Mouse (Mus musculus): ENCODE measurements around the gene Tas2r105. TPM values are rescaled to one million over a fixed set of nuclear protein-coding genes. Genes with fewer than 3 reads are reported as not detected.

The Tas2r105 gene
- total RNA-seq (2015; ENCODE audit: low replicate concordance) (not detected in 2 replicates), total RNA-seq (2017; ENCODE audit: low replicate concordance) (not detected in 2 replicates)

DNA sequence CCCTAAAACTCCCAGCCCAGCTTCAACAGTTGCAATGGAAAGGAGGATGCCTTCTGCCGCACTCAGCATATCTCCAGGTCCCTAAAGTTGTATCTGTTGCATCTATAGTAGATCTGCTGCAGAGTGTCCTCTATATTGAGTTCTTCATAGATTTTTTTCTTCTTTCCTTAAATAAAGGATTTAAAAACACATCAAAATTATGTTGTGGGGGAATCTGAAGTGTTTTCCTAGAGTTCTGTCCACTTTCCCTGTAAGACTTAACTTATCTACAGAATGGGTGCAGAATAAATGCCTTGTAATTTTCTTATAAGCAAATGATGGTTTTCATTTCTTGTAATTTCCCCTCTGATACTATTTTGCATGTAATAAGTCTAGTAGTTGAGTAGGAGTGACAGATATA lies at the start of gene Tas2r105:
Gene Tas2r105 (minus strand): TSS at position 101 of the 400 bp plus-strand sequence.
- no peak for ATAC-seq (replicated peaks; ENCODE audit: low FRiP score, poor library complexity, severe bottlenecking)

DNA sequence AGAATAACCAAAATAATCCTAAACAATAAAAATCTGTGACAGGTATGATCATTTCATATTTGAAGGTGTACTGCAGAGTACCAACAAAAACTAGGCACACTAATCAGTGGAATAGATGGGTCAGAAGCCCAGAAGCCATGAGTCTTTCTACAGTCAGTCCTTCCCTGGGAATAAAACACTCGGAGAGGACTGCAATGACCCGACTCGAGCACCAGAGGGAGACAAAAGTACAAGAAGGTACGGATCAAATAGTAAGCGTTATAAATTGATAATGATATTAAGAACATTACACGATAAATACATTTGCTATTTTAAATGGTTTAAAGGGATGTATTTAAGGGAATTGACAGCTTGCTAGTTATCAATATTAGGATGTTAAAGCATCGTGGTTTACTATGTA lies 25.5 kb upstream of the Tas2r105 start:
- ATAC-seq (replicated peaks; ENCODE audit: low FRiP score, poor library complexity, severe bottlenecking) = no peak

DNA sequence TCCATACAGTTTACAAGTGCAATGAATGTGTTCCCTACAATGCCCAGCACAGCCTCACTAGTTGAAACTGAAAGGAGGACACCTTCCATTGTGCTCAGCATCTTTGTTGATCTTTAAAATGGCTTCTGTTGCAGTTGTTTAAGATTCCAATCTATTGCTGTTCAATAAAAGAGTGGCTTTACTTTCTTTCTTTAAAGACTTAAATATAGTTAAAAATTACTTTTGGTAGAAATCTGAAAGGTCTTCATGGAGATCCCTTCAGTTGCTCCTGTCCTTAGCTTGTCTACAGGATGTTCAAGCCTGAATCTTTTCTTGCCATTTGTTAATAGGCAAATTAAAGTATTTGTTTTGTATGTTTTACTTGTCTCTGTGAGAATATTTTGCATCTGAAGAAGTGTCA lies 2.7 kb upstream of the Tas2r105 start, which contains the start of gene Tas2r114:
Gene Tas2r114 (minus strand): TSS at position 101 of the 400 bp plus-strand sequence.
- ATAC-seq (replicated peaks; ENCODE audit: low FRiP score, poor library complexity, severe bottlenecking) = no peak

DNA sequence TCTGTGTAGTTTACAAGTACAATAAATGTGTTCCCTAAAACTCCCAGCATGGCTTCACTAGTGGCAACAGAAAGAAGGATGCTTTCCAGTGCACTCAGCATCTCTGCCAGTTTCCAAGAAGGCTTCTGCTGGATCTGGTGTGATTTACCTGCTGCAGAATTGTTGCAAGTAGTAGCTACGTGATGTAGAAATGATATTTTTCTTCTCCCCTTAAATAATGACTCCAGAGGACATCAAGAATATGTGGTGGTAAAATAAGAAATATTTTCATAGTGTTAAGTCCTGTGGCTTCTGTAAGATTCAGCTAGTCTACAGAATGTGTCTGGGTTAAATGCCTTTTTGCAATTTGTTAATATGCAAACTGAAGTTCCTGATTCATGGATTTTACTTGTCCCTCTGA lies 1.7 kb downstream of the Tas2r105 start, which contains the start of gene Tas2r104:
Gene Tas2r104 (minus strand): TSS at position 101 of the 400 bp plus-strand sequence.
- ATAC-seq (replicated peaks; ENCODE audit: low FRiP score, poor library complexity, severe bottlenecking) = no peak

DNA sequence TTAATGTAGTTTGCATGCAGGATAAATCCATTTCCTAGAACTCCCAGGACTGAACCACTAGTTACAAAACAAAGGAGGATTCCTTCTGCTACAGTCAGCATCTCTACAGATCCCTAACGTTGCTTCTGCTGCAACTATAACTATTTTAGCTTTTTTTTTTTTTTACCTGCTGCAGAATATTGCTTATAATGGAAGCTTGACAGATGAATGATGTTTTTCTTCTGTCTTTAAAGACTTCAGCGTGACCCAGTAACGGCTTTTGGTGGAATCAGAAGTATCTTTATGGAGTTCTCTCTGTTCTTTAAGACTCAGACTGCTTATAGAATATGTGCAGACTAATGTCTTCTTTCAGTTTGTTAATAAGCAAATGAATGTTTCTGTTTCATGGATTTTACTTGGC lies 8.5 kb downstream of the Tas2r105 start, which contains the start of gene Tas2r106:
Gene Tas2r106 (minus strand): TSS at position 101 of the 400 bp plus-strand sequence.
- ATAC-seq (replicated peaks; ENCODE audit: low FRiP score, poor library complexity, severe bottlenecking) = no peak

DNA sequence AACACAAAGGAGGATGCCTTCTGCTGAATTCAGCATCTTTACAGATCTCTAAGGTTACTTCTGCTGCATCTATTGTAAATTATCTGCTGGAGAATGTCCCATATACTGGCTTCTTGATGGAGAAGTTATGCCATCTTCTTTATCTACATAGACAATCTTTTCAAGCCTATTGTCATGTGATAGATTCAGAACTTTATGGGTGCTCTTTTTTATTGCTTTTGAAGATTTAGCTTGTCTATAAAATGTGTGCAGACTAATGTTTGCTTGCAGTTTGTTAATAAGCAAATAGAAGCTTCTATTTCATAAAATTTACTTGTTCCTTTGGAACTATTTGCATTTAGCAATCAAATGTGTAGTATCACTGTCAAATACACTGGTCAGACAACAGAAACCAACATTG lies 27.2 kb downstream of the Tas2r105 start, which contains the start of gene Tas2r107:
Gene Tas2r107 (minus strand): TSS at position 101 of the 400 bp plus-strand sequence.
- ATAC-seq (replicated peaks; ENCODE audit: low FRiP score, poor library complexity, severe bottlenecking) = no peak

Other genes starting within 250 kb of the Tas2r105 start
- not detected in 2 replicates for gene 5430401F13Rik, start 201.1 kb downstream of the Tas2r105 start, total RNA-seq (2015; ENCODE audit: low replicate concordance)
- not detected in 2 replicates for gene 5430401F13Rik, start 201.1 kb downstream of the Tas2r105 start, total RNA-seq (2017; ENCODE audit: low replicate concordance)
- gene Gm6619, start 201.1 kb downstream of the Tas2r105 start, total RNA-seq (2015; ENCODE audit: low replicate concordance) = not detected in 2 replicates
- gene Gm6619, start 201.1 kb downstream of the Tas2r105 start, total RNA-seq (2017; ENCODE audit: low replicate concordance) = not detected in 2 replicates
- gene Tas2r130, start 56.6 kb downstream of the Tas2r105 start, total RNA-seq (2015; ENCODE audit: low replicate concordance) = not detected in 2 replicates
- gene Tas2r130, start 56.6 kb downstream of the Tas2r105 start, total RNA-seq (2017; ENCODE audit: low replicate concordance) = not detected in 2 replicates
- not detected in 2 replicates for gene Tas2r107, start 27.3 kb downstream of the Tas2r105 start, total RNA-seq (2015; ENCODE audit: low replicate concordance)
- gene Tas2r107, start 27.3 kb downstream of the Tas2r105 start, total RNA-seq (2017; ENCODE audit: low replicate concordance) = not detected in 2 replicates
- not detected in 2 replicates for gene Tas2r106, start 8.6 kb downstream of the Tas2r105 start, total RNA-seq (2015; ENCODE audit: low replicate concordance)
- gene Tas2r106, start 8.6 kb downstream of the Tas2r105 start, total RNA-seq (2017; ENCODE audit: low replicate concordance) = not detected in 2 replicates
- gene Tas2r104, start 1.8 kb downstream of the Tas2r105 start, total RNA-seq (2015; ENCODE audit: low replicate concordance) = not detected in 2 replicates
- gene Tas2r104, start 1.8 kb downstream of the Tas2r105 start, total RNA-seq (2017; ENCODE audit: low replicate concordance) = not detected in 2 replicates
- not detected in 2 replicates for gene Tas2r114, start 2.6 kb upstream of the Tas2r105 start, total RNA-seq (2015; ENCODE audit: low replicate concordance)
- gene Tas2r114, start 2.6 kb upstream of the Tas2r105 start, total RNA-seq (2017; ENCODE audit: low replicate concordance) = not detected in 2 replicates